Mouse (Mus musculus): ENCODE results near the gene Mapk12. TPM values are rescaled to one million over a fixed set of nuclear protein-coding genes. Genes with fewer than 3 reads are reported as not detected.

Gene Mapk12
- polyA plus RNA-seq, 1 experiment from 2014 or later, result 20.7 TPM

GRCm38 (mm10) chr15:89173024-89173905 lies 32.8 kb upstream of the Mapk12 start:
- Histone ChIP-seq H3K27me3 (ENCODE audit: control insufficient read depth, insufficient read depth, low read length) (no peaks in the 10 kb centered on the region), H3K9me3 (replicated peaks; ENCODE audit: control insufficient read depth, low read length) (no peaks in the 10 kb centered on the region), H3K9ac (ENCODE audit: low read depth, low read length) (peak overlapping the region; percentile 75), H3K27ac (ENCODE audit: low read depth, low read length) (peak overlapping the region; percentile 30), H3K4me1 (ENCODE audit: control insufficient read depth, insufficient read depth, low read length) (peaks cover 91% of the 10 kb centered on the region), H3K4me3 (ENCODE audit: low read depth, low read length) (peak overlapping the region; percentile 63), H3K36me3 (ENCODE audit: control insufficient read depth, insufficient read depth, low read length) (no peaks in the 10 kb centered on the region), H3K4me2 (peak overlapping the region; percentile 95)
- 1% methylated on average over 64 of the region's 65 CpGs for WGBS (ENCODE audit: insufficient replicate concordance)
- ATAC-seq (replicated peaks; ENCODE audit: insufficient number of reproducible peaks, low FRiP score, low TSS enrichment), result peak; percentile 22; the same call in 1 of the 2 replicates

DNA sequence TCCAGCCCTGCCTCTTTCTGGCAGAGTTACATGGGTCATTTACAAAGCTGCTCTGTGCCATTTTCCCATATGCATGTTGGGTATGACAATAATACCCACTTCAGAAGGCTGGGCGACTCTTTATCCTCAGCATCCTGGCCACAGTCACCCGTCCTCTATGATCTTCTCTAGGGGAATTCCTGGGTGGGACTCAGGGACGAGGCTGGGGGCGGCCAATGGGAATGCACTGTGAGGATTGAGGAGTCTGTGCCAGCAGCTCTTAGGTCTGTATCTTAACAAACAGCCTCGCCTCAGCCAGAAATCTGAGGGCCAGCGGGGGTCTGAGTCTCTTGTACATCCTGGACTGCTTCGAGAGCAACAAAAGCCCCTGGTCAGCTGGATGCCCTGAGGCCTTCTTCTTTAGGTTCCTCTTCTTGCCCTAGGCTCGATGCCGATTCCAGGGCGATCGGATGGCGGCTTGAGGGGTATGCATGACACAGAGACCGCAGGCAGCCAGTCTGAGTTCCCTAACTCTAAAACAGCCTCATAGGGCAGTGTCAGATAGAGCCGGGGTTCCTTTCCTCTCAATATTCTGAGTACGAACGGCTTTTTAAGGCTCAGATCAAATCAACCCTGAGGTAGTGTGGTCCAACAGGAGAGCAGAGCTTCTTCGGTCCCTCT lies 31.9 kb upstream of the Mapk12 start:
- Histone ChIP-seq H3K4me1 (ENCODE audit: control insufficient read depth, insufficient read depth, low read length) (peaks cover 83% of the 10 kb centered on the region), H3K4me3 (ENCODE audit: low read depth, low read length) (peak overlapping the region; percentile 63), H3K27me3 (ENCODE audit: control insufficient read depth, insufficient read depth, low read length) (no peaks in the 10 kb centered on the region), H3K9me3 (replicated peaks; ENCODE audit: control insufficient read depth, low read length) (no peaks in the 10 kb centered on the region), H3K36me3 (ENCODE audit: control insufficient read depth, insufficient read depth, low read length) (no peaks in the 10 kb centered on the region), H3K9ac (ENCODE audit: low read depth, low read length) (peak overlapping the region; percentile 75), H3K4me2 (peak overlapping the region; percentile 95), H3K27ac (ENCODE audit: low read depth, low read length) (peak overlapping the region; percentile 30; the same call in 1 of the 2 replicates)
- ATAC-seq (replicated peaks; ENCODE audit: insufficient number of reproducible peaks, low FRiP score, low TSS enrichment), result no peak
- 45% methylated on average over 17 of the region's 17 CpGs for WGBS (ENCODE audit: insufficient replicate concordance)

DNA sequence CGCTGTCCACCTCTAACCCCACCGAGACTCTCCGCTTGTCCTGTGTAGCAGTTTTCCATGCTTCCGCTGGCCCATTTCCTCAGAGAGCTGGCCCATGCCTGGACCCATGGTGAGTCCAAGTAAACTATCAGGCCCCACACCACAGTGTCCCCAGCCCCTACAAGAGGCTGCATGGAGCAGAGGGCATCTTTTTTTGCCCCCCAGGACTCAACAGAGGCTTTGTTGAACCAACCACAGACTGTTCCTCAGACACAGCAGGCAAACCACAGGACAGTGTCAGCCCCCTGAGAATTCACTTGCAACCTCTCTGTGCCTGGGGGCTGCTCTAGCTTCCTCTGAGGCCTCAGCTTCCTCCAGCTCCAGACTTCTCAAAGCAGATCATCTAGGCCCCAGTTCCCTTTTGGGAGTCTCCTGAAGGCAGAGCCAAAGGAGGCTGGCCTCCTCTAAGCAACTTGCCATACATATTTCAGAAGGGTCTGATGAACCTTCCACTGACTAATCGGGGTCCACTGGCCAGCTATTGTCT lies 31.1 kb upstream of the Mapk12 start:
- WGBS (ENCODE audit: insufficient replicate concordance), result 82% methylated on average over 5 of the region's 5 CpGs
- Histone ChIP-seq H3K9ac (ENCODE audit: low read depth, low read length) (peak overlapping the region; percentile 35; the same call in 1 of the 2 replicates), H3K4me3 (ENCODE audit: low read depth, low read length) (no peak overlapping the region), H3K4me2 (no peak overlapping the region), H3K27me3 (ENCODE audit: control insufficient read depth, insufficient read depth, low read length) (no peaks in the 10 kb centered on the region), H3K4me1 (ENCODE audit: control insufficient read depth, insufficient read depth, low read length) (peaks cover 75% of the 10 kb centered on the region), H3K9me3 (replicated peaks; ENCODE audit: control insufficient read depth, low read length) (no peaks in the 10 kb centered on the region), H3K27ac (ENCODE audit: low read depth, low read length) (no peak overlapping the region), H3K36me3 (ENCODE audit: control insufficient read depth, insufficient read depth, low read length) (peaks cover 3% of the 10 kb centered on the region; the same call in 1 of the 2 replicates)
- no peak for ATAC-seq (replicated peaks; ENCODE audit: insufficient number of reproducible peaks, low FRiP score, low TSS enrichment)

GRCm38 (mm10) chr15:89170102-89170501 lies 29.6 kb upstream of the Mapk12 start:
- no peaks in the 10 kb centered on the region for H3K9me3 ChIP-seq (replicated peaks; ENCODE audit: control insufficient read depth, low read length)
- WGBS (ENCODE audit: insufficient replicate concordance), result 36% methylated on average over 3 of the region's 3 CpGs
- peak overlapping the region; percentile 62 for H3K4me2 ChIP-seq
- ATAC-seq (replicated peaks; ENCODE audit: insufficient number of reproducible peaks, low FRiP score, low TSS enrichment), result no peak
- H3K9ac ChIP-seq (ENCODE audit: low read depth, low read length), result peak overlapping the region; percentile 36; the same call in 1 of the 2 replicates
- peaks cover 8% of the 10 kb centered on the region for H3K36me3 ChIP-seq (ENCODE audit: control insufficient read depth, insufficient read depth, low read length)
- H3K27ac ChIP-seq (ENCODE audit: low read depth, low read length), result peak overlapping the region; percentile 91
- H3K4me1 ChIP-seq (ENCODE audit: control insufficient read depth, insufficient read depth, low read length), result peaks cover 61% of the 10 kb centered on the region
- H3K27me3 ChIP-seq (ENCODE audit: control insufficient read depth, insufficient read depth, low read length), result no peaks in the 10 kb centered on the region
- no peak overlapping the region for H3K4me3 ChIP-seq (ENCODE audit: low read depth, low read length)

DNA sequence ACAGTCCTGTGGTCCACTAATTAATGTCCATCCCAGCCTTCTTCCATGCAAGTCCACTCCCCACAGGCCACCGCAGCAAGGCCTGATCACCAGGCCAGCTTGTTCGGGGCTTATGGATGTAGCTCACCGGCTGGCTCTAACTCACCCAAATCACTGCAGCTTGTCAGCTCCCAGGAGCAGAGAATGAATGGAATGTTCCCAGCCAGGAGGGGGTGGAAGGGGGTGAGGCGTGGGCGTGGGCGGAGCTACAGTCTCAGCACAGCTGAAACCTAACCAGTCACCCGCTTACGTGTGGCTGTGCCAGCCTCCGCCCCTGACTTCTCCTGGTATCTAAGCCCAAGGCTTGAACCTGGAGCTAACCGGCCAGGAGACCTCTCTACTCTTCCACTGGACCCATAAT lies 28.9 kb upstream of the Mapk12 start:
- H3K9me3 ChIP-seq (replicated peaks; ENCODE audit: control insufficient read depth, low read length), result no peaks in the 10 kb centered on the region
- H3K9ac ChIP-seq (ENCODE audit: low read depth, low read length), result peak overlapping the region; percentile 52; the same call in 1 of the 2 replicates
- H3K27me3 ChIP-seq (ENCODE audit: control insufficient read depth, insufficient read depth, low read length), result no peaks in the 10 kb centered on the region
- peak overlapping the region; percentile 62 for H3K4me2 ChIP-seq
- peak; percentile 58; the same call in 1 of the 2 replicates for ATAC-seq (replicated peaks; ENCODE audit: insufficient number of reproducible peaks, low FRiP score, low TSS enrichment)
- H3K36me3 ChIP-seq (ENCODE audit: control insufficient read depth, insufficient read depth, low read length), result peaks cover 14% of the 10 kb centered on the region
- peak overlapping the region; percentile 91 for H3K27ac ChIP-seq (ENCODE audit: low read depth, low read length)
- H3K4me3 ChIP-seq (ENCODE audit: low read depth, low read length), result peak overlapping the region; percentile 22; the same call in 1 of the 2 replicates
- 5% methylated on average over 10 of the region's 10 CpGs for WGBS (ENCODE audit: insufficient replicate concordance)
- peaks cover 56% of the 10 kb centered on the region for H3K4me1 ChIP-seq (ENCODE audit: control insufficient read depth, insufficient read depth, low read length)

GRCm38 (mm10) chr15:89168922-89169321 lies 28.4 kb upstream of the Mapk12 start:
- Histone ChIP-seq H3K27me3 (ENCODE audit: control insufficient read depth, insufficient read depth, low read length) (no peaks in the 10 kb centered on the region), H3K4me3 (ENCODE audit: low read depth, low read length) (peak overlapping the region; percentile 22; the same call in 1 of the 2 replicates), H3K4me2 (peak overlapping the region; percentile 62), H3K27ac (ENCODE audit: low read depth, low read length) (peak overlapping the region; percentile 91), H3K36me3 (ENCODE audit: control insufficient read depth, insufficient read depth, low read length) (peaks cover 20% of the 10 kb centered on the region), H3K9me3 (replicated peaks; ENCODE audit: control insufficient read depth, low read length) (no peaks in the 10 kb centered on the region), H3K4me1 (ENCODE audit: control insufficient read depth, insufficient read depth, low read length) (peaks cover 52% of the 10 kb centered on the region), H3K9ac (ENCODE audit: low read depth, low read length) (peak overlapping the region; percentile 52)
- no peak for ATAC-seq (replicated peaks; ENCODE audit: insufficient number of reproducible peaks, low FRiP score, low TSS enrichment)
- 35% methylated on average over 10 of the region's 10 CpGs for WGBS (ENCODE audit: insufficient replicate concordance)

DNA sequence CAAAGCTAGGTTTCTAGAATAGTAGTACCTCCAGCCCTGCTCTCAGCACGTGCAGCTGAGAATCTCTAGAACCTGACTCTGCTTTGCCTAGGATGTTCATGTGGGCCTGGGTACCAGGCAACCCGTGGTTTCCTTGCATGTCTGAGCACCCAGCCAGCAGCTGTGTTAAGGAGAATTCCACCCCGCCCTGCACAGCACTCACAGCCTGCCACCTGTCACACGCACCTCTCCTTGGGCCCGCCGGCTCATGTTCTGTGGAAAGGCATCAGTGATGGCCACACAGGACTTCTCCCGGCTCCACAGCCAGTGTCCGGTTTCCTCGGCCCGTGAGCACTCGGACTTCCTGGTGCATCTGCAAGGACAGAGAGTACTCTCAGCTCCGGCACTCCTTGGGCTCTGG lies 25.0 kb upstream of the Mapk12 start:
- H3K27me3 ChIP-seq (ENCODE audit: control insufficient read depth, insufficient read depth, low read length), result no peaks in the 10 kb centered on the region
- H3K36me3 ChIP-seq (ENCODE audit: control insufficient read depth, insufficient read depth, low read length), result peaks cover 43% of the 10 kb centered on the region
- no peak overlapping the region for H3K9ac ChIP-seq (ENCODE audit: low read depth, low read length)
- no peak overlapping the region for H3K4me3 ChIP-seq (ENCODE audit: low read depth, low read length)
- no peaks in the 10 kb centered on the region for H3K9me3 ChIP-seq (replicated peaks; ENCODE audit: control insufficient read depth, low read length)
- 88% methylated on average over 12 of the region's 12 CpGs for WGBS (ENCODE audit: insufficient replicate concordance)
- H3K27ac ChIP-seq (ENCODE audit: low read depth, low read length), result no peak overlapping the region
- no peak for ATAC-seq (replicated peaks; ENCODE audit: insufficient number of reproducible peaks, low FRiP score, low TSS enrichment)
- H3K4me1 ChIP-seq (ENCODE audit: control insufficient read depth, insufficient read depth, low read length), result peaks cover 22% of the 10 kb centered on the region
- no peak overlapping the region for H3K4me2 ChIP-seq

DNA sequence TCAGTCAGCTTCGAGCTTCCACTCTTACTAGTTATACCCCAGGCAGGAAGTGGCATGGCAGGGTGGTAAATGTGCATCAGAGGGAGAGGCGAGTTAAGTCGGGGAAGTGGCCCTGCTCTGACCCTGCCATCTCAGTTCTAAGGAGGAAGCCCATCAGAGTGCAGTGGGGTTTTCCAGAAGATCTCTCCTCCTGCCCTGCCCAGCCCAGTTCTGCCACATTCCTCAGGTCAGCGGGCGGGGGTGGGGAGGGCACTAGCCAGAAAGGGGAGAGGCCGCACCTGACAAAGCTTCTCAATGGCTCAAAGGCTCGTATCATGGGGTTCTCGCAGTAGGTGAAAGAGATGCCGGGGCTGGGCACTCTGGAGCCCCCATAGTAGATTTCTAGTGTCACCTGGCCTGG lies 20.9 kb upstream of the Mapk12 start:
- peaks cover 68% of the 10 kb centered on the region for H3K36me3 ChIP-seq (ENCODE audit: control insufficient read depth, insufficient read depth, low read length)
- H3K4me2 ChIP-seq, result no peak overlapping the region
- no peak overlapping the region for H3K27ac ChIP-seq (ENCODE audit: low read depth, low read length)

More for the DNA sequence above, 20.9 kb upstream of the Mapk12 start:
- Histone ChIP-seq H3K9ac (ENCODE audit: low read depth, low read length) (no peak overlapping the region), H3K4me1 (ENCODE audit: control insufficient read depth, insufficient read depth, low read length) (no peaks in the 10 kb centered on the region), H3K9me3 (replicated peaks; ENCODE audit: control insufficient read depth, low read length) (no peaks in the 10 kb centered on the region), H3K27me3 (ENCODE audit: control insufficient read depth, insufficient read depth, low read length) (no peaks in the 10 kb centered on the region), H3K4me3 (ENCODE audit: low read depth, low read length) (no peak overlapping the region)
- 86% methylated on average over 9 of the region's 9 CpGs for WGBS (ENCODE audit: insufficient replicate concordance)
- no peak for ATAC-seq (replicated peaks; ENCODE audit: insufficient number of reproducible peaks, low FRiP score, low TSS enrichment)
